Comparison of ENCODE assay signal across 19 mouse cellular contexts in the genomic region with DNA sequence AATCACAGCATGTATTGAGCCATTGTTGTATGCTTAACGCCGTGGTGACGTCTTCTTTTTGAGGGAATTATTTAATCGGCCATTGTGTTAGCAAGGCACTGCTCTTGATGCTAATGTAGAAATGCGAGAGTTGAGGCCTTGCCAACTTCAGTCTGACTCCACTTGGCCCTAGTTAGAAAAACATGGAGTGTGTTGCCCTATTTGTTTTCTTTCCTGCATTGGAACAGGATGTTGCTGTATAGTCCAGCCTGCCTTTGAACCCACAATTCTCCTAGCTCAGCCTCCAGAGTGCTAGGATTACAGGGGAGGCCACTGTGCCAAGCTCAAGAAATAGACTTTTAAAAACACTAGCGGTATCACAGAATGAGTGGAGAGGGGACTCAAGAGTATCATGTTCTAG.
"Had no signal": no experiment of that assay in that cellular context is flagged by ENCODE, and none has a peak within 500 bp of the region (broad histone marks: within the 10 kb centered on the region; RNA-seq: fewer than 3 reads in every experiment).

No protein-coding gene starts in this region.

- DNase-seq: lung, adult 18-20 months; lung, embryonic 14.5 days; lung, postnatal 10 days; lung, postnatal 4 days; retina, postnatal 1 day; right cerebral cortex, adult 18-20 months; right cerebral cortex, postnatal 25 days; right cerebral cortex, postnatal 4 days; spleen, adult 18-20 months; thymus, adult 18-20 months; thymus, postnatal 14 days; thymus, postnatal 36 days had no signal

- H3K9ac ChIP-seq: lung, embryonic 14.5 days; midbrain, embryonic 13.5 days; midbrain, embryonic 15.5 days; neural tube, embryonic 13.5 days; neural tube, embryonic 15.5 days; stomach, embryonic 15.5 days had no signal

- ATAC-seq: midbrain, embryonic 13.5 days; midbrain, embryonic 15.5 days had no signal

- H3K4me2 ChIP-seq: lung, embryonic 14.5 days; midbrain, embryonic 13.5 days; midbrain, embryonic 15.5 days; neural tube, embryonic 13.5 days; neural tube, embryonic 15.5 days; stomach, embryonic 15.5 days had no signal

- H3K27me3 ChIP-seq: midbrain, embryonic 13.5 days; midbrain, embryonic 15.5 days; neural tube, embryonic 13.5 days; neural tube, embryonic 15.5 days; stomach, embryonic 15.5 days had no signal

- H3K4me1 ChIP-seq: midbrain, embryonic 15.5 days; neural tube, embryonic 13.5 days; neural tube, embryonic 15.5 days; stomach, embryonic 15.5 days had no signal

- H3K9me3 ChIP-seq: midbrain, embryonic 10.5 days; midbrain, embryonic 13.5 days; midbrain, embryonic 15.5 days; neural tube, embryonic 13.5 days; neural tube, embryonic 15.5 days; stomach, embryonic 15.5 days had no signal

- H3K36me3 ChIP-seq: midbrain, embryonic 10.5 days; midbrain, embryonic 13.5 days; midbrain, embryonic 15.5 days; neural tube, embryonic 13.5 days; neural tube, embryonic 15.5 days; stomach, embryonic 15.5 days had no signal

- H3K4me3 ChIP-seq: midbrain, embryonic 10.5 days; midbrain, embryonic 13.5 days; midbrain, embryonic 15.5 days; myocyte; neural tube, embryonic 13.5 days; neural tube, embryonic 15.5 days; stomach, embryonic 15.5 days had no signal

- H3K27ac ChIP-seq: midbrain, embryonic 10.5 days; midbrain, embryonic 13.5 days; midbrain, embryonic 15.5 days; neural tube, embryonic 13.5 days; neural tube, embryonic 15.5 days; stomach, embryonic 15.5 days had no signal
